Mouse (Mus musculus) MEL (cell line): ENCODE data around the gene Sbp.

ENCODE experiments used
- HCFC1 ChIP-seq: IDR thresholded peaks from 2 replicates; pipeline ENCODE4 v1.6.1; 2012; ENCODE audit warnings: low read depth, mild to moderate bottlenecking, inconsistent platforms, low read length, improper control_type of control experiment, moderate library complexity
- RAD21 ChIP-seq: IDR thresholded peaks from 2 replicates; pipeline ENCODE4 v1.6.1; 2011; ENCODE audit warnings: mild to moderate bottlenecking, low read depth, low read length, improper control_type of control experiment

DNA sequence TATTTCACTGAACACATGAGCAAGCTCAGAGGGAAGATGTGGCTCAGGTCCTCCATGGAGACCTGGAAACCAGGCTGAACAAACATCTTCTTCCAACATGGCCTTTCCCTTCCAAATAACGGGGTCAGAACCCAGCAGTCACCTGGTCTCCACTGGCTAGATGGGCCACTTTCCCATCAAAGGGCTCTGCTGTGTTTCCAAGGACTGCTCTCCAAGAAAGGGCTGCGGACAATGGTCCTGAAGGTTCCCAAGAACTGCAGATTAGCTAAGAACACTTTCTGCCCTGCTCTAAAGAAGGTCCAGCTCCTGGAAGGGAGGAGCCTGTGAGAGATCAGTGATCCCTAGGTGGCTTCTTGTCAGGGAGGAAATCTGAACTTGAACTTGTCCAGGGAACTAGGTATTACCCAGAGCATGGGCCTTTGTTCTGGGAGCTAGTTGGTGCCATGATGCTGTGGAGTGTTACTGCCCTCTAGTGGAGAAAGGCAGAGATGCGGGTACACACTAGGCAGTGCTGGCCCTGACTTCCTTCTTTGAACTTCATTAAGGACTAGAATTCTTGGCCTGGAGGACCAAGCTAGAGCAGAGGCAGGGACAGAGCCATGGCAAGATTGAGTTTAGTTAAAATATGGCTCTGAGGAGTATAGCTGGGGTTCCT is 18.7 kb downstream of the Sbp start:
- TF ChIP-seq HCFC1 (0 out of 2 replicates have a peak, but pooled peaks have one; percentile 30), RAD21 (peak; percentile 96)
